Mouse (Mus musculus) MEL (cell line): ENCODE results near the gene Pipox. TPM values are rescaled to one million over a fixed set of nuclear protein-coding genes. Genes with fewer than 3 reads are reported as not detected.

Experiments used
- DNase-seq: peaks from one replicate; pipeline ENCODE4 v3.0.0; 2011; ENCODE audit warnings: low read depth, low spot score
- H3K27ac ChIP-seq: 2 replicates; pipeline ENCODE4 v1.5.1; 2012; ENCODE audit warnings: low read depth, mild to moderate bottlenecking, control low read depth, low read length, moderate library complexity; ENCODE audit not compliant: control insufficient read depth
- H3K27me3 ChIP-seq, 2 experiments: fragments of 150-350 bp in 1 of 2; sonication (generic) in 1 of 2; 2 replicates each; pipeline ENCODE4 v1.6.1; 2012; ENCODE audit warnings: low read length in 2 of 2, mild to moderate bottlenecking in 2 of 2, improper control_type of control experiment in 1 of 2, moderate library complexity in 1 of 2; ENCODE audit not compliant: insufficient read depth in 2 of 2, control insufficient read depth in 1 of 2
- H3K36me3 ChIP-seq, 2 experiments: 2 replicates each; pipeline ENCODE4 v1.6.1; 2012 to 2014; ENCODE audit warnings: low read length in 2 of 2, improper control_type of control experiment in 1 of 2, inconsistent platforms in 1 of 2, mild to moderate bottlenecking in 1 of 2; ENCODE audit not compliant: insufficient read depth in 2 of 2, control insufficient read depth in 1 of 2
- H3K4me1 ChIP-seq, 2 experiments: fragments of 150-350 bp in 1 of 2; sonication (generic) in 1 of 2; 2 replicates each; pipeline ENCODE4 v1.6.1; 2012; ENCODE audit warnings: low read length in 2 of 2, improper control_type of control experiment in 1 of 2, mild to moderate bottlenecking in 1 of 2; ENCODE audit not compliant: insufficient read depth in 2 of 2, control insufficient read depth in 1 of 2
- H3K4me3 ChIP-seq, 2 experiments: fragments of 150-350 bp in 1 of 2; sonication (generic) in 1 of 2; 2 replicates each; pipeline ENCODE4 v1.5.1; 2012; ENCODE audit warnings: low read depth in 2 of 2, low read length in 2 of 2, mild to moderate bottlenecking in 2 of 2, moderate library complexity in 2 of 2, control low read depth in 1 of 2, improper control_type of control experiment in 1 of 2; ENCODE audit not compliant: control insufficient read depth in 1 of 2, insufficient read depth in 1 of 2
- H3K79me2 ChIP-seq: 2 replicates; pipeline ENCODE4 v1.6.1; 2012; ENCODE audit warnings: mild to moderate bottlenecking, low read length, moderate library complexity; ENCODE audit not compliant: control insufficient read depth, poor library complexity, insufficient read depth
- H3K9ac ChIP-seq: 2 replicates; pipeline ENCODE4 v1.6.1; 2012; ENCODE audit warnings: low read depth, mild to moderate bottlenecking, control low read depth, low read length, moderate library complexity; ENCODE audit not compliant: control insufficient read depth, poor library complexity, severe bottlenecking
- H3K9me3 ChIP-seq: fragments of 150-350 bp; sonication (generic); replicated peaks from 2 replicates; pipeline ENCODE4 v1.6.1; 2012; ENCODE audit warnings: mild to moderate bottlenecking, low read length, improper control_type of control experiment, moderate library complexity; ENCODE audit not compliant: insufficient read depth
- CHD1 ChIP-seq: IDR thresholded peaks from 2 replicates; pipeline ENCODE4 v1.6.1; 2012; ENCODE audit warnings: low read depth, mild to moderate bottlenecking, inconsistent platforms, low read length, improper control_type of control experiment
- CTCF ChIP-seq, 3 experiments: IDR thresholded peaks in 2 of 3; conservative IDR thresholded peaks in 1 of 3; 2 replicates each; pipeline ENCODE4 v1.5.1; 2011 to 2012; ENCODE audit warnings: low read length in 3 of 3, low read depth in 2 of 3, mild to moderate bottlenecking in 2 of 3, improper control_type of control experiment in 1 of 3, inconsistent platforms in 1 of 3, mixed read lengths in 1 of 3, moderate library complexity in 1 of 3; ENCODE audit not compliant: control insufficient read depth in 1 of 3, insufficient read depth in 1 of 3, poor library complexity in 1 of 3, severe bottlenecking in 1 of 3
- E2F4 ChIP-seq: IDR thresholded peaks from 2 replicates; pipeline ENCODE4 v1.6.1; 2011; ENCODE audit warnings: low read depth, low read length, improper control_type of control experiment, borderline replicate concordance
- ELF1 ChIP-seq: IDR thresholded peaks from 2 replicates; pipeline ENCODE4 v1.6.1; 2014; ENCODE audit warnings: low read depth, mild to moderate bottlenecking, inconsistent platforms, low read length, improper control_type of control experiment, moderate library complexity
- GABPA ChIP-seq: IDR thresholded peaks from 2 replicates; pipeline ENCODE4 v1.6.1; 2012; ENCODE audit warnings: low read depth, mild to moderate bottlenecking, inconsistent platforms, low read length, improper control_type of control experiment, moderate library complexity
- JUND ChIP-seq: IDR thresholded peaks from 2 replicates; pipeline ENCODE4 v1.6.1; 2011; ENCODE audit warnings: low read depth, mild to moderate bottlenecking, improper control_type of control experiment, low read length
- KAT2A ChIP-seq: conservative IDR thresholded peaks from 2 replicates; pipeline ENCODE4 v1.6.1; 2012; ENCODE audit warnings: low read depth, low read length, improper control_type of control experiment, inconsistent platforms
- MAFK ChIP-seq: IDR thresholded peaks from 2 replicates; pipeline ENCODE4 v1.6.1; 2011; ENCODE audit warnings: low read depth, mild to moderate bottlenecking, low read length, improper control_type of control experiment, borderline replicate concordance
- MAX ChIP-seq: IDR thresholded peaks from 2 replicates; pipeline ENCODE4 v1.6.1; 2011; ENCODE audit warnings: low read length, improper control_type of control experiment
- MEF2A ChIP-seq: IDR thresholded peaks from 2 replicates; pipeline ENCODE4 v1.6.1; 2014; ENCODE audit warnings: low read depth, mild to moderate bottlenecking, inconsistent platforms, low read length, improper control_type of control experiment; ENCODE audit not compliant: poor library complexity, insufficient replicate concordance, severe bottlenecking; ENCODE audit errors: extremely low read depth
- MXI1 ChIP-seq: IDR thresholded peaks from 2 replicates; pipeline ENCODE4 v1.6.1; 2011; ENCODE audit warnings: mild to moderate bottlenecking, low read depth, low read length, improper control_type of control experiment
- NELFE ChIP-seq: IDR thresholded peaks from 2 replicates; pipeline ENCODE4 v1.6.1; 2011; ENCODE audit warnings: low read depth, low read length, improper control_type of control experiment
- NRF1 ChIP-seq: IDR thresholded peaks from 2 replicates; pipeline ENCODE4 v1.6.1; 2014; ENCODE audit warnings: low read depth, mild to moderate bottlenecking, inconsistent platforms, low read length, improper control_type of control experiment, moderate library complexity; ENCODE audit not compliant: poor library complexity, insufficient read depth, severe bottlenecking
- POLR2A ChIP-seq, 2 experiments: IDR thresholded peaks; 2 replicates each; pipeline ENCODE4 v1.6.1; 2011 to 2012; ENCODE audit warnings: low read length in 2 of 2, mild to moderate bottlenecking in 2 of 2, control low read depth in 1 of 2, improper control_type of control experiment in 1 of 2, low read depth in 1 of 2, moderate library complexity in 1 of 2; ENCODE audit not compliant: control insufficient read depth in 1 of 2, insufficient read depth in 1 of 2, poor library complexity in 1 of 2
- TBP ChIP-seq: IDR thresholded peaks from 2 replicates; pipeline ENCODE4 v1.8.0; 2011; ENCODE audit warnings: low read depth, low read length, improper control_type of control experiment
- UBTF ChIP-seq: IDR thresholded peaks from 2 replicates; pipeline ENCODE4 v1.6.1; 2012; ENCODE audit warnings: low read depth, mild to moderate bottlenecking, inconsistent platforms, low read length, improper control_type of control experiment, moderate library complexity, borderline replicate concordance; ENCODE audit not compliant: insufficient read depth
- USF2 ChIP-seq, 2 experiments: IDR thresholded peaks; 2 replicates each; pipeline ENCODE4 v1.6.1; 2011 to 2012; ENCODE audit warnings: improper control_type of control experiment in 2 of 2, low read length in 2 of 2, borderline replicate concordance in 1 of 2, inconsistent platforms in 1 of 2, low read depth in 1 of 2, mild to moderate bottlenecking in 1 of 2; ENCODE audit not compliant: insufficient read depth in 1 of 2
- ZC3H11A ChIP-seq: IDR thresholded peaks from 2 replicates; pipeline ENCODE4 v1.6.1; 2012; ENCODE audit warnings: low read depth, mild to moderate bottlenecking, inconsistent platforms, low read length, improper control_type of control experiment
- ZKSCAN1 ChIP-seq: IDR thresholded peaks from 2 replicates; pipeline ENCODE4 v1.6.1; 2012; ENCODE audit warnings: low read depth, mild to moderate bottlenecking, inconsistent platforms, low read length, improper control_type of control experiment, moderate library complexity
- ZMIZ1 ChIP-seq: IDR thresholded peaks from 2 replicates; pipeline ENCODE4 v1.6.1; 2012; ENCODE audit warnings: low read depth, mild to moderate bottlenecking, inconsistent platforms, low read length, improper control_type of control experiment, moderate library complexity
- ZNF384 ChIP-seq: IDR thresholded peaks from 2 replicates; pipeline ENCODE4 v1.6.1; 2012; ENCODE audit warnings: low read depth, mild to moderate bottlenecking, inconsistent platforms, low read length, improper control_type of control experiment
- polyA plus RNA-seq, 2 experiments: library from polyadenylated mRNA; stranded (reverse) in 1 of 2; unstranded in 1 of 2; fragments of >175 nt in 1 of 2; fragments of >200 nt in 1 of 2; gene quantifications; 2 replicates each; pipeline versions ENCODE4 v1.2.1 to v1.2.4; 2012; ENCODE audit warnings: low replicate concordance in 2 of 2, low read depth in 1 of 2; ENCODE audit not compliant: insufficient read length in 2 of 2, insufficient read depth in 1 of 2, missing spikeins in 1 of 2
- total RNA-seq: library from RNA; depleted of rRNA; stranded (reverse); fragments of 300-350 nt; gene quantifications from 2 replicates; pipeline ENCODE4 v1.2.3, GENCODE M21; 2012

Gene Pipox
- total and polyA plus RNA-seq, 3 experiments = not detected

DNA sequence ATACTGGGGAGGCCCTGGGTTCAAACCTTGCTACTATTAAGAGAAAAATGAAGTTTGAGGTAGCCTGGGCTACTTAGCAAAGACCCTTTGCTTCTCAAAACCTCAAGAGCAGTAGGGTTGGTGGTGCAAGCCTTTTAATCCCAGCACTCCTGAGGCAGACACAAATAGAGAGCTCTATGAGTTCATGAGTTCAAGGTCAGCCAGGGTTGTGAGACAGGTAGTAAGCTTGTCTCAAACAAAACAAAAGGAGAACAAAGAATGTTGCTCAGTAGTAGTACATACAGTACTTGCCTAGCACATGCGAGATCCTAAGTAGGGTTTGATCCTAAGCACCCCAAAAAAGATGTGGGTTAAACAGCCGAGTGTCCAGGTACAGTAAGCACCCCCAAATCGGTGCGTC lies 22.8 kb upstream of the Pipox start:
- Histone ChIP-seq H3K27me3 (peaks cover 24 to 34% of the 10 kb centered on the region in 2 experiments), H3K79me2 (no peaks in the 10 kb centered on the region)
- TF ChIP-seq MAX (no peak), CHD1 (no peak), ZKSCAN1 (no peak), CTCF (IDR thresholded peaks at IDR 0.05 in 2 of 3, conservative IDR thresholded peaks at IDR 0.05 in 1 of 3; ENCODE audit: control insufficient read depth in 1 of 3, insufficient read depth in 1 of 3, low read depth in 2 of 3, low read length in 3 of 3, poor library complexity in 1 of 3, severe bottlenecking in 1 of 3) (no peak), KAT2A (no peak), USF2 (IDR thresholded peaks at IDR 0.05; ENCODE audit: borderline replicate concordance in 1 of 2, insufficient read depth in 1 of 2, low read depth in 1 of 2, low read length in 2 of 2) (no peak), JUND (no peak), POLR2A (IDR thresholded peaks at IDR 0.05; ENCODE audit: control insufficient read depth in 1 of 2, insufficient read depth in 1 of 2, low read depth in 1 of 2, low read length in 2 of 2, poor library complexity in 1 of 2) (no peak), NELFE (no peak), ZMIZ1 (no peak), ELF1 (no peak), MEF2A (no peak), MAFK (no peak), UBTF (no peak), NRF1 (no peak)
- TF ChIP-seq, all 39 proteins: peak for 0
- Histone ChIP-seq H3K4me1 (no peaks in the 10 kb centered on the region), H3K9ac (no peak overlapping the region), H3K36me3 (no peaks in the 10 kb centered on the region), H3K27ac (no peak overlapping the region), H3K9me3 (no peaks in the 10 kb centered on the region), H3K4me3 (no peak overlapping the region)
- no peak for DNase-seq

DNA sequence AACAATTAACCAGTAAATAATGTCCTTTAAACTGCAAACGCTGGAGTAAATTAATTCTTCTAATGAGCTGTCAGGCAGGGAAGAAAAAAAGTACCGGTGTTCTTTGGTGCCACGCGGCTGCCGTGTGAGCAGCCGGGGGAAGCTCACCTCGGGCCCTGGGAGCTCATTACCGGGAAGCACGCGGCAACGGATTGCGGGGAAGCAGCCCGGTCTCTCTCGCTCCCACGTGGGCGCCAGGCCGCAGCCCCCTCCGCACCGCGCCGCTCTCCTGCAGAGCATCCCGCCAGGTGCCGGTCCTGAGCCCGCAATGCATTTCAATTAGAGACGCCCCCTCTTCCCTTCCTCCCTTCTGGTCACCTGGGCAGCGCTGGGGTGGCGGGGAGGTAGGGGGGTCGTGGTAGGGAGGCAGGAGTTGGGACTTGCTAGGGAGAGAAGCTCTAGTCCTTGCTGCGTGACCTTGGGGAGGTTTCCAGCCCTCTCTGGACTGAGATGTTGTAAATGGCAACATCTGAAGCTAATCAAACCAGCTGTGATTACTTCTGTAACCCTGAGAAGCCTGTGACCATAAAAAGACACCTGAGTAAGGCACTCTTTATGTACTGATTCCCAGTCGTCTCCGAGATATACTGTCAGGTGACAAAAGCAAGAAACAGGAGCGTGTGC lies 20.8 kb upstream of the Pipox start:
- no peaks in the 10 kb centered on the region for H3K9me3 ChIP-seq
- H3K9ac ChIP-seq = no peak overlapping the region
- TF ChIP-seq ZC3H11A (no peak), E2F4 (no peak), ZKSCAN1 (no peak), TBP (no peak), ELF1 (no peak), GABPA (no peak), MXI1 (no peak), NELFE (no peak), ZNF384 (no peak), ZMIZ1 (no peak), CTCF (IDR thresholded peaks at IDR 0.05 in 2 of 3, conservative IDR thresholded peaks at IDR 0.05 in 1 of 3; ENCODE audit: control insufficient read depth in 1 of 3, insufficient read depth in 1 of 3, low read depth in 2 of 3, low read length in 3 of 3, poor library complexity in 1 of 3, severe bottlenecking in 1 of 3) (no peak)
- H3K27me3 ChIP-seq = peaks cover 15 to 26% of the 10 kb centered on the region in 2 experiments
- H3K4me3 ChIP-seq = no peak overlapping the region
- H3K27ac ChIP-seq = no peak overlapping the region
- H3K79me2 ChIP-seq = no peaks in the 10 kb centered on the region
- H3K36me3 ChIP-seq = no peaks in the 10 kb centered on the region
- no peak for DNase-seq
- no peaks in the 10 kb centered on the region for H3K4me1 ChIP-seq
